Mouse (Mus musculus) heart, embryonic 12.5 days (tissue): ENCODE measurements around the gene Aven. TPM values are rescaled to one million over a fixed set of nuclear protein-coding genes. Genes with fewer than 3 reads are reported as not detected.

ENCODE experiments used
- ATAC-seq: fragments of 200-750 bp; cut with Nextera tagmentation; 2 replicates; pipeline ENCODE4 v1.8.0; 2017; ENCODE audit warnings: moderate TSS enrichment, moderate library complexity; ENCODE audit not compliant: insufficient number of reproducible peaks, low FRiP score
- H3K27ac ChIP-seq: fragments of 300-500 bp; sonication (generic); 2 replicates; pipeline ENCODE4 v1.5.1; 2016; ENCODE audit warnings: mild to moderate bottlenecking, moderate library complexity; ENCODE audit not compliant: poor library complexity, severe bottlenecking
- H3K27me3 ChIP-seq: fragments of 300-500 bp; sonication (generic); replicated peaks from 2 replicates; pipeline ENCODE4 v1.6.1; 2016; ENCODE audit warnings: mild to moderate bottlenecking, moderate library complexity
- H3K36me3 ChIP-seq: fragments of 300-500 bp; sonication (generic); 2 replicates; pipeline ENCODE4 v1.6.1; 2016; ENCODE audit warnings: mild to moderate bottlenecking, moderate library complexity
- H3K4me1 ChIP-seq: fragments of 300-500 bp; sonication (generic); replicated peaks from 2 replicates; pipeline ENCODE4 v1.6.1; 2016; ENCODE audit warnings: mild to moderate bottlenecking
- H3K4me2 ChIP-seq: fragments of 300-500 bp; sonication (generic); 2 replicates; pipeline ENCODE4 v1.6.1; 2016; ENCODE audit warnings: mild to moderate bottlenecking, moderate library complexity
- H3K4me3 ChIP-seq: fragments of 300-500 bp; sonication (generic); 2 replicates; pipeline ENCODE4 v1.5.1; 2016; ENCODE audit warnings: mild to moderate bottlenecking
- H3K9ac ChIP-seq: fragments of 300-500 bp; sonication (generic); 2 replicates; pipeline ENCODE4 v1.6.1; 2016; ENCODE audit warnings: mild to moderate bottlenecking, moderate library complexity
- H3K9me3 ChIP-seq: fragments of 300-500 bp; sonication (generic); replicated peaks from 2 replicates; pipeline ENCODE4 v1.6.1; 2016; ENCODE audit warnings: mild to moderate bottlenecking, moderate library complexity
- WGBS: fragments of 180-500 bp; shearing (Covaris S2); methylation state at CpG from one replicate; pipeline ENCODE4 v1.1.7; 2016; 5-methylcytosine and 5-hydroxymethylcytosine counted together
- polyA plus RNA-seq: library from polyadenylated mRNA; unstranded; fragments of >200 nt; fragmentation: Nextera tagmentation; extraction: Ambion mirVana; gene quantifications from 2 replicates; pipeline ENCODE4 v1.2.1, GENCODE M21; 2016

Gene Aven
- polyA plus RNA-seq, 1 experiment from 2014 or later, result 12.1 TPM

DNA sequence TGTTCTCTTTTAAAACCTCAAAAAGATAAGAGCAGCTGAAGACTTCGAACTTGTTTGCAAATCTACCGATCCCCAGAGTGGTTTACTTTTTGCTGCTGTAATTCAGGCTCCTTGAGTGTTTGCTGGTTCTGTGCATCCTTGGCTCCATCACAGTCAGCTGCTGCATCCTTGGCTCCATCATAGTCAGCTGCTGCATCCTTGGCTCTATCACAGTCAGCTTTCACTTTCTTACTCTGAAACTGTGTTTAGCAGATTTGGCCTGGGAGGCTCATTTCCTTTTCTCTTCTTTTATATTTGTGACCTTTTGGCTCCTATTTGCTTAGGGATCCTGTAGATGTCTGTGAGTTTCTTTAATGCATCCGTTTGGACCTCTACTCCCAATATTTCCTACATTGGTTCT, 24.5 kb downstream of the Aven start:
- Histone ChIP-seq H3K36me3 (no peaks in the 10 kb centered on the region), H3K9ac (no peak overlapping the region), H3K4me2 (no peak overlapping the region), H3K27me3 (no peaks in the 10 kb centered on the region), H3K27ac (no peak overlapping the region), H3K4me1 (no peaks in the 10 kb centered on the region), H3K9me3 (no peaks in the 10 kb centered on the region), H3K4me3 (no peak overlapping the region)
- no peak for ATAC-seq
- 82% methylated on average over 3 of the region's 3 CpGs for WGBS

DNA sequence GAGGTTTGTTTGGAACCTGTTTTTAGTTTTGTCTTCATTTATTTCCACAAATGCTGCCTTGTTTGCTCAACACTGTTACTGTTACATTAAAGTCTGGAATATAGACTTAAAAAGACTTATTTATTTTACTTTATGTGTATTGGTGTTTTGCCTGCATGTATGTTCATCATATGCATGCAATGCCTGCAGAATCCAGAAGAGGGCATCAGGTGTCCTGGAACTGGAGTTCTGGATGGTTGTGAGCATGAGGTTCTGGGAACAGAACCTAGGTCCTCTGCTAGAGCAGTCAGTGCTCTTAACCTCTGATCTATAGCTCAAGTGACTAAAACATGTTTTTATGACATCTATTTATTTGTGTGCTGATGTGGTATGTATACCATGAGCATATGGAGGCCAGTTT, 25.8 kb downstream of the Aven start:
- Histone ChIP-seq H3K9me3 (no peaks in the 10 kb centered on the region), H3K9ac (no peak overlapping the region), H3K4me1 (no peaks in the 10 kb centered on the region), H3K4me2 (no peak overlapping the region), H3K36me3 (no peaks in the 10 kb centered on the region), H3K27me3 (no peaks in the 10 kb centered on the region), H3K4me3 (no peak overlapping the region), H3K27ac (no peak overlapping the region)
- no peak for ATAC-seq

DNA sequence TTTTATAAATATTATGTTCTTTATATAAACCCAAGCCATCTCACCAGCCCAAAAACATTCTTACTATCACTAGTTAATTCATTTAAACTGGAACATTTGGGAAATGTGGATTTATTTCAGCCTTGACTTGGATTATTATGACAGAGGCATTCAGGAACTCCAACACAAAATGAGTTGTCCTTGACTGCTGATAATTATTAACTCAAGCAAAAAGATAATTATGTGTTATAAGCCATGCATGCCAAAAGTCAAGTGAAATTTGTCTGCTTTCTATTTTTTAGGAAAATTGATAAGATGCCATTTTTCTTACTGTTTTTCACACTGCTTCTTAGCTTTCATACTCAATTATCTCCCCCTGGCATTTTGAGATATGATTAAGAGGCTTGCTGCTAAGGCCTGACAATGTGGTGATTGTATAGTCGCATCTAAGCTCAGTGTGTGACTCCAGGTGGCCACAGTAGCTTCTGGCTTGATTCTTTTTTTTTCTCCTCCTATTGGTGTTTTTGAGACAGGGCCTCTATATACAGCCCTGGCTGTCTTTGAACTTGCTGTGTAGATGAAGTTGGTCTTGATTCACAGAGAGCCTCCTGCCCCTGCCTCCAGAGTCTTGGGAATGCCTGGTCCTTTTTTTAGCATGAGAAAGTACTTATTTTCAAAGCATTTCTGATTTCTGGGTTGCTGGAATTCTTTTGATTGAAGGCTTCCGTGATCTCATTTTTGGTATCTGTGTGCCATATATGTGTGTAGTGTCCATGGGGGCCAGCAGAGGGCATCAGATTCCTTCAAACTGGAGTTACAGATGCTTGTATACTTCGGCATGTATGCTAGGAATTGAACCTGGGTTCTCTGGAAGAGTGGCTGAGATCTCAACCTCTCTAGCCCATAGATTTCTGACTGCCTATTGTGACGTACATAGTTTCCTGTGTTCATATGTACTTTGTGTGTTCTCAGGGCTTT, 28.0 kb downstream of the Aven start:
- Histone ChIP-seq H3K9me3 (no peaks in the 10 kb centered on the region), H3K4me2 (no peak overlapping the region), H3K27me3 (no peaks in the 10 kb centered on the region), H3K36me3 (no peaks in the 10 kb centered on the region), H3K27ac (no peak overlapping the region), H3K4me3 (no peak overlapping the region), H3K4me1 (no peaks in the 10 kb centered on the region), H3K9ac (no peak overlapping the region)
- no peak for ATAC-seq
- 79% methylated on average over 4 of the region's 4 CpGs for WGBS

GRCm38 (mm10) chr2:112526933-112527332, 34.2 kb downstream of the Aven start:
- Histone ChIP-seq H3K4me3 (no peak overlapping the region), H3K27ac (no peak overlapping the region), H3K4me1 (no peaks in the 10 kb centered on the region), H3K4me2 (no peak overlapping the region), H3K36me3 (no peaks in the 10 kb centered on the region), H3K9ac (no peak overlapping the region), H3K9me3 (no peaks in the 10 kb centered on the region), H3K27me3 (no peaks in the 10 kb centered on the region)
- 85% methylated on average over 3 of the region's 3 CpGs for WGBS
- no peak for ATAC-seq

GRCm38 (mm10) chr2:112532812-112533496, 40.2 kb downstream of the Aven start:
- 58% methylated on average over 10 of the region's 10 CpGs for WGBS
- Histone ChIP-seq H3K9ac (no peak overlapping the region), H3K27ac (no peak overlapping the region), H3K9me3 (no peaks in the 10 kb centered on the region), H3K27me3 (no peaks in the 10 kb centered on the region), H3K4me3 (no peak overlapping the region), H3K36me3 (no peaks in the 10 kb centered on the region), H3K4me1 (peaks cover 5% of the 10 kb centered on the region; the same call in 1 of the 2 replicates), H3K4me2 (no peak overlapping the region)
- ATAC-seq, result no peak

DNA sequence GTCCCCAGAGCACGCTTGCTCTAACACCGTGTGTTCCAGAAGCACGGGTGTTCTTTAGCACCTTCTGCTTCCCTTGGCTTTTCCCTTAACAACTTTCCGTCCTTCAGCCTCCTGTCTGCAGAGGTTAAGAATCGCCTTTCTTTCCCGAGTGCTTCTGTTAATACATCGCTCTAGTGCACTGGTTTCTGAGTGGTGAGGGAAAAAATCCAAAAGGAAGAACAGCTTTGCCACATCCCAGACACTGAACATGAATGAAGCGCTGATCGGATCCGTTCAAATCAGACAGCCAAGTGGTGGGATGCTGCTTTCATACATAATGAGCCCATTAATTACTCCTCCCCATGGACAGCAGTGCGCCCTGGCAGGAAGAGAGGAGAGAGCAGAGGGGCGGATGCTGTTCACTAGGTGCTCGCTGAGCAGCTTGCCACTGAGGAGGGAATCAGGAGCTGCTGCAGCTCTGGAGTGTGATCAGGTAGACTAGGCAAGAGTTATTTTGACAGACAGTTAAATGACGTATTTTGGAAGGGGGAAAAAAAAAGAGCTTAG, 42.0 kb downstream of the Aven start:
- no peak overlapping the region for H3K9ac ChIP-seq
- WGBS, result 65% methylated on average over 14 of the region's 14 CpGs
- no peaks in the 10 kb centered on the region for H3K36me3 ChIP-seq
- peaks cover 5% of the 10 kb centered on the region; the same call in 1 of the 2 replicates for H3K4me1 ChIP-seq
- H3K27ac ChIP-seq, result no peak overlapping the region
- H3K4me3 ChIP-seq, result no peak overlapping the region
- H3K9me3 ChIP-seq, result no peaks in the 10 kb centered on the region
- no peak for ATAC-seq
- H3K27me3 ChIP-seq, result no peaks in the 10 kb centered on the region
- H3K4me2 ChIP-seq, result no peak overlapping the region

DNA sequence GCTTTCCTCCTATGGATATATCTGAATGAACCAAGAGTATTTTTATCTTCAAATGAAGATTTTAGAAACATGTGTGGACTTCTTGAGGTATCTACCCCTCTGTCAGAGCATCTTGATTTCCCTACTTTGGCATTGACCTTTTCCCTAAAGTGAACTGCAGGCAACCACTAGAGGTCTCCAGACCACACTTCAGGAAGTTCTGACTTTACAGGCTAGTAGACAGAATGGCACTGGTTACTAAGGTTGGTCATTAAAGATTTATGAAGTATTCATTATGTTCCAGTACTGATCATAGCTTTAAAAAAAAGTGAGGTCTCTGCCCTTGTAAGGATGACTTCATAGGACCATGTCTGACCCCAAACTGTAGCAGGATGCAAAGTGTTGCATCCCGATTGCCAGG, 46.0 kb downstream of the Aven start:
- Histone ChIP-seq H3K9me3 (no peaks in the 10 kb centered on the region), H3K4me1 (no peaks in the 10 kb centered on the region), H3K9ac (no peak overlapping the region), H3K36me3 (no peaks in the 10 kb centered on the region), H3K27ac (no peak overlapping the region), H3K4me3 (no peak overlapping the region), H3K27me3 (no peaks in the 10 kb centered on the region), H3K4me2 (no peak overlapping the region)
- WGBS, result 94% methylated on average over 1 of the region's 1 CpGs
- ATAC-seq, result no peak

- no peak overlapping the region for H3K27ac ChIP-seq
- H3K4me2 ChIP-seq, result no peak overlapping the region
- WGBS, result 85% methylated on average over 5 of the region's 5 CpGs
- no peaks in the 10 kb centered on the region for H3K36me3 ChIP-seq
- H3K4me1 ChIP-seq, result no peaks in the 10 kb centered on the region
- H3K27me3 ChIP-seq, result no peaks in the 10 kb centered on the region
- no peak for ATAC-seq
- H3K4me3 ChIP-seq, result no peak overlapping the region
- no peak overlapping the region for H3K9ac ChIP-seq
- no peaks in the 10 kb centered on the region for H3K9me3 ChIP-seq
These were observed 49.0 kb downstream of the Aven start for GRCm38 (mm10) chr2:112541695-112542285.

GRCm38 (mm10) chr2:112556527-112556926, 63.8 kb downstream of the Aven start:
- Histone ChIP-seq H3K9ac (no peak overlapping the region), H3K27me3 (no peaks in the 10 kb centered on the region), H3K4me1 (no peaks in the 10 kb centered on the region), H3K4me3 (no peak overlapping the region), H3K36me3 (no peaks in the 10 kb centered on the region), H3K27ac (no peak overlapping the region), H3K9me3 (no peaks in the 10 kb centered on the region), H3K4me2 (no peak overlapping the region)
- no peak for ATAC-seq
- 91% methylated on average over 10 of the region's 10 CpGs for WGBS

- no peak overlapping the region for H3K27ac ChIP-seq
- H3K36me3 ChIP-seq, result no peaks in the 10 kb centered on the region
- no peaks in the 10 kb centered on the region for H3K4me1 ChIP-seq
- no peaks in the 10 kb centered on the region for H3K9me3 ChIP-seq
- no peak overlapping the region for H3K4me2 ChIP-seq
- no peak overlapping the region for H3K4me3 ChIP-seq
- no peak overlapping the region for H3K9ac ChIP-seq
- no peak for ATAC-seq
- no peaks in the 10 kb centered on the region for H3K27me3 ChIP-seq
These were observed 64.7 kb downstream of the Aven start for GRCm38 (mm10) chr2:112557453-112557852.

GRCm38 (mm10) chr2:112561549-112561948, 68.8 kb downstream of the Aven start:
- H3K9ac ChIP-seq, result no peak overlapping the region

More at GRCm38 (mm10) chr2:112561549-112561948, 68.8 kb downstream of the Aven start:
- H3K27ac ChIP-seq, result no peak overlapping the region
- 87% methylated on average over 7 of the region's 7 CpGs for WGBS
- H3K36me3 ChIP-seq, result no peaks in the 10 kb centered on the region
- H3K4me1 ChIP-seq, result peaks cover 6% of the 10 kb centered on the region; the same call in 1 of the 2 replicates
- no peaks in the 10 kb centered on the region for H3K27me3 ChIP-seq
- no peaks in the 10 kb centered on the region for H3K9me3 ChIP-seq
- H3K4me3 ChIP-seq, result no peak overlapping the region
- no peak overlapping the region for H3K4me2 ChIP-seq
- ATAC-seq, result no peak
